ENCODE assay signal across 9 mouse cellular contexts in the genomic region with DNA sequence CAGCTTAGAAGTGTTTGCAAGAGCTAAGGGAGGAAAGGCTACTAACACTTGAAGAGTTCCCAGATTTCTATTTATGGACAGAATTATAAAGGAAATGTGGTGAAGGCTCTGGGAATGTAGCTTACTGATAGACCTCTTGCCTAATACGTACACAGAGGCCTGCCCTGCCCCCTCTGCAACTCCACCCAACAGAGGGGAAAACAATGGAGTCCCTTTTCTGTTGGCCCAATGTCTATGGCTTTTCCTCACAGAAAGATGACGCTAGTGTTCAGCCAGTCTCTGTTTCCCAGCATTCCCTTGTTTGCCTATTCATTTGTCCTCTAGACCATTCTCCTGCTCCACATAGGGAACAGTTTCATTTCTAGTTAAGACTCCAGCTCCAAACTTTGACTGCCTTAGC. TPM values are rescaled to one million over a fixed set of nuclear protein-coding genes. Genes with fewer than 3 reads are reported as not detected.
DNase-seq lines count a peak whose midpoint lies in the region; ATAC-seq and TF ChIP-seq lines count a peak whose summit lies in the region.
"Had no signal": no experiment of that assay in that cellular context is flagged by ENCODE, and none has a peak within 500 bp of the region (broad histone marks: within the 10 kb centered on the region; RNA-seq: fewer than 3 reads in every experiment).

No protein-coding gene starts in this region.

- DNase-seq in heart, postnatal 25 days (ENCODE audit: low spot score) = no peak
- DNase-seq in retina, postnatal 1 day = peak; percentile 68
- DNase-seq in retina, embryonic 14.5 days (ENCODE audit: low spot score) = no peak
- DNase-seq in liver, adult 2 months (ENCODE audit: extremely low read depth, low read depth, low spot score) = peak; percentile 28
- no peak for DNase-seq in spleen, postnatal 4 days (ENCODE audit: low spot score in 2 of 2)
- no peak for DNase-seq in hindbrain, embryonic 14.5 days (ENCODE audit: low spot score)
- no peak for DNase-seq in kidney, adult 2 months

- H3K36me3 ChIP-seq in heart, embryonic 12.5 days = peaks cover 10% of the 10 kb centered on the region
- peaks cover 3% of the 10 kb centered on the region; the same call in 1 of the 2 replicates for H3K36me3 ChIP-seq in liver, adult 2 months (ENCODE audit: control insufficient read depth, insufficient read depth, low read length)
- peaks cover under 1% of the 10 kb centered on the region; the same call in 1 of the 2 replicates for H3K36me3 ChIP-seq in hindbrain, embryonic 14.5 days (replicated peaks; ENCODE audit: control insufficient read depth, insufficient read depth)
- H3K36me3 ChIP-seq in kidney, adult 2 months (ENCODE audit: control insufficient read depth, insufficient read depth, low read length) = no peaks in the 10 kb centered on the region
- H3K36me3 ChIP-seq: liver, embryonic 15.5 days had no signal

- no peak for TF ChIP-seq POLR2A in liver, adult 2 months (IDR thresholded peaks at IDR 0.05; ENCODE audit: extremely low read depth, insufficient read depth, low read length)
- no peak for TF ChIP-seq POLR2A in kidney, adult 2 months (IDR thresholded peaks at IDR 0.05; ENCODE audit: low read depth, low read length)

- no peak overlapping the region for H3K9ac ChIP-seq in heart, embryonic 12.5 days
- H3K9ac ChIP-seq in liver, adult 2 months (ENCODE audit: low read depth, low read length) = no peak overlapping the region
- H3K9ac ChIP-seq in hindbrain, embryonic 14.5 days = no peak overlapping the region
- H3K9ac ChIP-seq: liver, embryonic 15.5 days had no signal

- no peaks in the 10 kb centered on the region for H3K79me2 ChIP-seq in liver, adult 2 months (ENCODE audit: control insufficient read depth, insufficient read depth, low read length)

- TF ChIP-seq CTCF in liver, adult 2 months (IDR thresholded peaks at IDR 0.05; ENCODE audit: low read depth, low read length) = no peak
- no peak for TF ChIP-seq CTCF in kidney, adult 2 months (conservative IDR thresholded peaks at IDR 0.05; ENCODE audit: insufficient read depth, insufficient read length, low read depth, low read length)

- H3K4me2 ChIP-seq in heart, embryonic 12.5 days = no peak overlapping the region
- H3K4me2 ChIP-seq in hindbrain, embryonic 14.5 days (replicated peaks) = no peak overlapping the region
- H3K4me2 ChIP-seq: liver, embryonic 15.5 days had no signal

- 0 out of 2 replicates have a peak overlapping the region, but pooled peaks have one; percentile 22 for H3K27ac ChIP-seq in heart, embryonic 12.5 days (ENCODE audit: poor library complexity, severe bottlenecking)
- no peak overlapping the region for H3K27ac ChIP-seq in liver, adult 2 months (replicated peaks; ENCODE audit: insufficient read depth, low read depth, low read length)
- H3K27ac ChIP-seq in hindbrain, embryonic 14.5 days = no peak overlapping the region
- no peak overlapping the region for H3K27ac ChIP-seq in kidney, adult 2 months (ENCODE audit: insufficient read depth, low read depth, low read length)
- H3K27ac ChIP-seq: liver, embryonic 15.5 days had no signal

- H3K4me1 ChIP-seq in heart, embryonic 12.5 days (replicated peaks) = peaks cover 7% of the 10 kb centered on the region; the same call in 1 of the 2 replicates
- H3K4me1 ChIP-seq in liver, adult 2 months (ENCODE audit: control insufficient read depth, insufficient read depth, low read length) = peaks cover 2% of the 10 kb centered on the region; the same call in 1 of the 2 replicates
- no peaks in the 10 kb centered on the region for H3K4me1 ChIP-seq in hindbrain, embryonic 14.5 days (replicated peaks; ENCODE audit: control insufficient read depth, insufficient read depth, low read length)
- H3K4me1 ChIP-seq in kidney, adult 2 months (ENCODE audit: control insufficient read depth, insufficient read depth, low read length) = no peaks in the 10 kb centered on the region

- H3K9me3 ChIP-seq in heart, embryonic 12.5 days (replicated peaks) = no peaks in the 10 kb centered on the region
- H3K9me3 ChIP-seq in hindbrain, embryonic 14.5 days (ENCODE audit: control insufficient read depth, low read length) = no peaks in the 10 kb centered on the region
- H3K9me3 ChIP-seq: liver, embryonic 15.5 days had no signal

- H3K4me3 ChIP-seq in heart, embryonic 12.5 days = no peak overlapping the region
- H3K4me3 ChIP-seq in liver, adult 2 months (ENCODE audit: insufficient read depth, low read depth, low read length) = no peak overlapping the region
- H3K4me3 ChIP-seq in hindbrain, embryonic 14.5 days (replicated peaks; ENCODE audit: low read length) = no peak overlapping the region
- H3K4me3 ChIP-seq in kidney, adult 2 months (ENCODE audit: insufficient read depth, low read depth, low read length) = no peak overlapping the region
- H3K4me3 ChIP-seq: liver, embryonic 15.5 days had no signal

- 26% methylated on average over 2 of the region's 2 CpGs for WGBS in heart, embryonic 12.5 days
- WGBS in liver, adult 2 months = 10% methylated on average over 2 of the region's 2 CpGs
- WGBS in hindbrain, embryonic 14.5 days = 8% methylated on average over 2 of the region's 2 CpGs
- 45% methylated on average over 2 of the region's 2 CpGs for WGBS in kidney, adult 2 months

- intact Hi-C loops in heart, postnatal 25 days (cut with DNase I) = no loop called here

- H3K27me3 ChIP-seq in heart, embryonic 12.5 days (replicated peaks) = no peaks in the 10 kb centered on the region
- H3K27me3 ChIP-seq in liver, adult 2 months (ENCODE audit: control insufficient read depth, insufficient read depth, low read length) = no peaks in the 10 kb centered on the region
- no peaks in the 10 kb centered on the region for H3K27me3 ChIP-seq in hindbrain, embryonic 14.5 days (ENCODE audit: control insufficient read depth, insufficient read depth, low read length)
- no peaks in the 10 kb centered on the region for H3K27me3 ChIP-seq in kidney, adult 2 months (replicated peaks; ENCODE audit: control insufficient read depth, insufficient read depth, low read length)
- H3K27me3 ChIP-seq: liver, embryonic 15.5 days had no signal

- no peak for ATAC-seq in heart, embryonic 12.5 days (ENCODE audit: insufficient number of reproducible peaks, low FRiP score)
- no peak for ATAC-seq in hindbrain, embryonic 14.5 days (ENCODE audit: low FRiP score)

RNA-seq across cellular contexts. Expression of a gene that starts 9.4 kb away (rescaled TPM):
- polyA plus RNA-seq in heart, embryonic 12.5 days (2016; fragmentation: Nextera tagmentation; extraction: Ambion mirVana) = 77.1 and 87.8 TPM in 2 replicates
- 10 to 100 TPM; 45.0 to 49.6 TPM for total RNA-seq in heart, postnatal 25 days (2021)
- total RNA-seq in liver, adult 2 months (2014; rRNA removed) = 12.9 and 14.9 TPM in 2 replicates
- 1.9 TPM in 2 replicates for polyA plus RNA-seq in liver, adult 2 months (2012; rRNA removed)
- 115 and 124 TPM in 2 replicates for polyA plus RNA-seq in hindbrain, embryonic 14.5 days (2014; fragmentation: Nextera tagmentation; extraction: Ambion mirVana)
- polyA plus RNA-seq in kidney, adult 2 months (2012; rRNA removed) = 4.9 and 5.9 TPM in 2 replicates

RNA-seq across cellular contexts. Expression of a gene that starts 59.9 kb away (rescaled TPM):
- polyA plus RNA-seq in heart, embryonic 12.5 days (2016; fragmentation: Nextera tagmentation; extraction: Ambion mirVana) = 4.4 and 4.9 TPM in 2 replicates
- 10 to 100 TPM in 1 of 2 experiments, 1 to 10 TPM in 1; 9.7 to 12.0 TPM for total RNA-seq in heart, postnatal 25 days (2021)
- 13.8 and 14.7 TPM in 2 replicates for total RNA-seq in liver, adult 2 months (2014; rRNA removed)
- 5.1 and 6.0 TPM in 2 replicates for polyA plus RNA-seq in liver, adult 2 months (2012; rRNA removed)
- 4.1 and 4.5 TPM in 2 replicates for polyA plus RNA-seq in hindbrain, embryonic 14.5 days (2014; fragmentation: Nextera tagmentation; extraction: Ambion mirVana)
- 8.6 and 10.3 TPM in 2 replicates for polyA plus RNA-seq in kidney, adult 2 months (2012; rRNA removed)

Comparison
In these comparisons a context has a peak if more than half of its experiments do, and no peak if none do; other contexts are left out.
1. DNase-seq: peak in retina, postnatal 1 day (single experiment) and liver, adult 2 months (single experiment); none in heart, postnatal 25 days (single experiment), retina, embryonic 14.5 days (single experiment), spleen, postnatal 4 days (0 of 2), hindbrain, embryonic 14.5 days (single experiment) and kidney, adult 2 months (single experiment).
2. RNA of a gene that starts 9.4 kb away (polyA plus RNA-seq): 115 to 124 TPM in hindbrain, embryonic 14.5 days and 77.1 to 87.8 TPM in heart, embryonic 12.5 days; 4.9 to 5.9 TPM in kidney, adult 2 months and 1.9 TPM in liver, adult 2 months; every median in the first group is over 10 times any median in the second.